Mouse (Mus musculus) layer of hippocampus, adult 2 months (tissue): ENCODE measurements around the gene 6330409D20Rik. TPM values are rescaled to one million over a fixed set of nuclear protein-coding genes. Genes with fewer than 3 reads are reported as not detected.

Experiments used
- DNase-seq, 2 experiments: peaks; one replicate each; pipeline ENCODE4 v3.0.0; 2022; ENCODE audit warnings: low spot score in 2 of 2
- H3K27ac ChIP-seq: fragments of 200-600 bp; 2 replicates; pipeline ENCODE4 v1.8.1; 2022
- H3K4me3 ChIP-seq: fragments of 200-600 bp; 2 replicates; pipeline ENCODE4 v1.8.1; 2022; ENCODE audit warnings: mild to moderate bottlenecking
- CTCF ChIP-seq: fragments of 200-600 bp; conservative IDR thresholded peaks from 2 replicates; pipeline ENCODE4 v1.8.1; 2022; ENCODE audit warnings: antibody characterized with exemption, mild to moderate bottlenecking, moderate library complexity
- total RNA-seq, 2 experiments: library from RNA; stranded (reverse); gene quantifications; 2 replicates each; pipeline ENCODE4 v1.2.3; 2021

The 6330409D20Rik gene
- total RNA-seq, 2 experiments from 2014 or later = 1.4 to 2.9 TPM

- DNase-seq = no peak
- Histone ChIP-seq H3K27ac (no peak overlapping the region), H3K4me3 (no peak overlapping the region)
- TF ChIP-seq CTCF = no peak
Observed at GRCm38 (mm10) chr2:32700966-32701743, 39.7 kb downstream of the 6330409D20Rik start.

GRCm38 (mm10) chr2:32699680-32700079 is 41.1 kb downstream of the 6330409D20Rik start:
- Histone ChIP-seq H3K4me3 (no peak overlapping the region), H3K27ac (no peak overlapping the region)
- no peak for DNase-seq
- no peak for TF ChIP-seq CTCF

GRCm38 (mm10) chr2:32694691-32695090 is 46.1 kb downstream of the 6330409D20Rik start:
- Histone ChIP-seq H3K27ac (peak overlapping the region; percentile 97), H3K4me3 (peak overlapping the region; percentile 87)
- no peak for DNase-seq
- TF ChIP-seq CTCF = no peak

- Histone ChIP-seq H3K4me3 (peak overlapping the region; percentile 87), H3K27ac (peak overlapping the region; percentile 97)
- TF ChIP-seq CTCF = peak; percentile 87
- DNase-seq = peak; percentile 95 to 97
Observed at GRCm38 (mm10) chr2:32693823-32694411, 46.9 kb downstream of the 6330409D20Rik start.

GRCm38 (mm10) chr2:32693282-32693681 is 47.5 kb downstream of the 6330409D20Rik start:
- Histone ChIP-seq H3K4me3 (peak overlapping the region; percentile 87), H3K27ac (peak overlapping the region; percentile 97; the same call in 1 of the 2 replicates)
- no peak for TF ChIP-seq CTCF
- DNase-seq = no peak

- no peak for TF ChIP-seq CTCF
- DNase-seq = no peak
- no peak overlapping the region for H3K27ac ChIP-seq
Observed at GRCm38 (mm10) chr2:32692496-32692895, 48.3 kb downstream of the 6330409D20Rik start.

DNA sequence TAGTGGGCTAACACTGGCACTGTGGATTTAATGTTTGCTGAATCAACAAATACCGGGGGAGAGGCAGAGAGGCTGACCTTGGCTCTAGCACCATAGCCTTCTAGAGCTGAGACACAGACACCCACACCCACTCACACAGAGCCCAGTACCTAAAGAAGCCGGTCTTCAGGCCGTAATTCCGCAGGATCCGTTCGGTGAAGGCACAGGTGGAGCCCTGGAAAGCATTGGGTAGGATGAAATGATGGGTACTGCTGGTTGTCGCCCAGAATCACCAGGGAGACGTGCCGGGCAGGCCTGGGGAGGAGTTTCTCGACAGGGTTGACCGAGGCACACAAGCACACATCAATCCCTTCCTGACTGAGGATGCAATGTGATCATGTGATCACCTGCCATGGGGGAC is 49.8 kb downstream of the 6330409D20Rik start:
- no peak for TF ChIP-seq CTCF
- Histone ChIP-seq H3K4me3 (no peak overlapping the region), H3K27ac (no peak overlapping the region)
- no peak for DNase-seq

More at GRCm38 (mm10) chr2:32692496-32692895, 48.3 kb downstream of the 6330409D20Rik start:
- H3K4me3 ChIP-seq = no peak overlapping the region

DNA sequence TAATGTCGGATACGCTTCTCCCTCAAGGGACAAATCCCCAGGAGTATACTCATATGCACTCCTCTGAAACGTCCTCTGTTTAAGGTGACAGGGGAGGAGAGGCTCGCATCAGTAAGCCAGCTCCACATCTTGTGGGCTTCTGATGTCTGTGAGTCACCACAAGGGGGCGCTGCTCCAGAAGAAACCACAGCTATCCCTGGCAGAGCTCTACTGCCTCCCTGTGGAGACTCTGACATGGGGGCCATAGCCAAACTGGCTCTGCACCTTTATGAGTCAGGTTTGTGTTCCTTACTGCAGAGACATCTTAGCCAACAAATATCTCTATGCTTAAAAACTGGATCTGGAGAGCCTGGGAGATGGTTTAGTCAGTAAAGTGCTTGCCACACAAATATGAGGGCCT is 51.4 kb downstream of the 6330409D20Rik start:
- Histone ChIP-seq H3K4me3 (no peak overlapping the region), H3K27ac (no peak overlapping the region)
- peak; percentile 100 for TF ChIP-seq CTCF
- DNase-seq = peak; percentile 87 to 92

DNA sequence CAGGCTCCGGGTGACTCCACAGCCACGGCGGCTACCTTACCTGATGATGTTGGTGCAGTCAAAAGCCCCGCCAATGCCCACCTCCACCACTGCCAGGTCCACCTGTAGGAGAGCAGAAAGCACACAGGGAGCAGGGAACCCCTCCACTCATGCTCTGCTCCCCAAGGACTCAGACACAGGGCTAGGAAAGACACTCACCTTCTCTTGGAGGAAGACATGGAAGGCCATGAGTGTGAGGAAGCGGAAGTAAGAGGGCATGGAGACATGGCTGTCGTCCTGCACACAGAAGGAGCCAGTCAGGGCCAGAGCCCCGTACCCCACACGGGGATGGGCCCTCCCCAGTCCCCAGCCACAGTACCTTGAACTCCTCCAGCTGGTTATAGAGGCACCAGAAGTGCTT is 53.3 kb downstream of the 6330409D20Rik start:
- no peak for DNase-seq
- no peak overlapping the region for H3K27ac ChIP-seq
- no peak overlapping the region for H3K4me3 ChIP-seq
- TF ChIP-seq CTCF = no peak

GRCm38 (mm10) chr2:32686640-32687039 is 54.2 kb downstream of the 6330409D20Rik start:
- TF ChIP-seq CTCF = no peak
- DNase-seq = no peak
- Histone ChIP-seq H3K4me3 (no peak overlapping the region), H3K27ac (no peak overlapping the region)

GRCm38 (mm10) chr2:32685807-32686206 is 55.0 kb downstream of the 6330409D20Rik start:
- no peak for TF ChIP-seq CTCF
- H3K27ac ChIP-seq = no peak overlapping the region
- no peak overlapping the region for H3K4me3 ChIP-seq
- no peak for DNase-seq

- no peak for DNase-seq
- no peak for TF ChIP-seq CTCF
- Histone ChIP-seq H3K4me3 (no peak overlapping the region), H3K27ac (no peak overlapping the region)
Observed at GRCm38 (mm10) chr2:32684681-32685428, 56.0 kb downstream of the 6330409D20Rik start.

- H3K27ac ChIP-seq = no peak overlapping the region
- TF ChIP-seq CTCF = no peak
- no peak overlapping the region for H3K4me3 ChIP-seq
- DNase-seq = no peak
Observed at GRCm38 (mm10) chr2:32683701-32684100, 57.1 kb downstream of the 6330409D20Rik start.
